Mouse (Mus musculus): ENCODE measurements around the gene Araf. TPM values are rescaled to one million over a fixed set of nuclear protein-coding genes. Genes with fewer than 3 reads are reported as not detected.
"Not testable (repeated sequence)": the region's sequence is repeated elsewhere in the genome, so short reads cannot be mapped to it uniquely, and the experiment has no call there.

The Araf gene
- polyA plus RNA-seq, 1 experiment from 2014 or later = 122 TPM

DNA sequence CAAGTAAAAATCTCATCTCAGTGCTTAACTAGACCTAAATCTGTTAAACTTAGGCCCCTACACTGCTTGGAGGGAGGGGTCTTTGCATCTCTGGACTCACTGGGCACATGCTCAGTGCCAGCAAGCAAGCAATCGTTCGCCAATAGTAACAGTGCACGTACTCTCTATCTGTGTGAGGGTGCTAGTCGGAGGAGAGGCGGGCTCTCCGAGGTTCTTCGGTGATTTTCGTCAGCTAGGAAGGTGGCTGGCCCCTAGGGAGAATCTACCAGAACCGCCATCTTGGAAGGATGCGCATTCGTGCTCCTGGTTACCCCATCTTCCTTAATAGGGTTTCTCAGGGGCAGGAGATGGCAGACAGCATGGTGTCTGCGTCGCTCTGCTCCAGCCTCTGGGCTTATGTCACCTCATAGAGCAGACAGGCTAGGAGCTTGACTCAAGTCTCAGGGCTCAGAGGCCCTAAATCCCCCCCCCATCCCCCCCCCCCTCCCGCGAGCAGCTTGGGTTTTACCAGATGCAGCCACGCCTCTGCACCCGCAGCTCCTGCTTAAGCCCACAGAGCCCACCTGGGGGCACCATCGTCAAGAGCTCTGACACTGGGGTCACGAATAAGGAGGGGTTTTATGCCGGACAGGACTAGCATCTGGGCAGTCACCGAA is 655 bp downstream of the Araf start:
- H3K27me3 ChIP-seq = no peaks in the 10 kb centered on the region
- no peaks in the 10 kb centered on the region for H3K4me1 ChIP-seq
- peak overlapping the region; percentile 47 for H3K4me2 ChIP-seq (replicated peaks)
- H3K27ac ChIP-seq (replicated peaks) = peak overlapping the region; percentile 87
- peak overlapping the region; percentile 46 for H3K4me3 ChIP-seq (replicated peaks)
- H3K9ac ChIP-seq = peak overlapping the region; percentile 39; the same call in 1 of the 2 replicates
- H3K9me3 ChIP-seq (replicated peaks) = no peaks in the 10 kb centered on the region
- WGBS = 15% methylated on average over 18 of the region's 21 CpGs
- ATAC-seq (ENCODE audit: insufficient number of reproducible peaks, low FRiP score, low TSS enrichment, low read depth) = peak; percentile 98
- H3K36me3 ChIP-seq = no peaks in the 10 kb centered on the region

DNA sequence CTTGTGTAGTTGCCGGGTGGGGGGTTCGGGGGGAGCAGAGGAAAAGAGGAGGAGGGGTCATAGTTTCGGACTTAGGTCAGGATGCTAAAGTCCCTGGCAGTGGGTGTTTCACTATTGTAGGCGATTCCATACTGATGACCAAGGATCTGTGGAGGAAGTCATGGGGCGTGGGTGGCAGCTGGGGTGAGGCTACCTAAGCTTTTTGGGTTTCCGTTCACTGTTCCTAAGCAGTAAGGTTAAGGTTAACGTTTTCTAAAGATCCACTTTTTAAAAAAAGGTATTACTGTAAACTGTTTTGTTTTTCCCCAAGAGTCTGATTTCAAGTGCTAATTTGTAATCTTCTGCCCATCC is 1.2 kb downstream of the Araf start:
- no peak for ATAC-seq (ENCODE audit: insufficient number of reproducible peaks, low FRiP score, low TSS enrichment, low read depth)
- Histone ChIP-seq H3K4me1 (no peaks in the 10 kb centered on the region), H3K27me3 (no peaks in the 10 kb centered on the region), H3K4me2 (replicated peaks) (peak overlapping the region; percentile 47), H3K27ac (replicated peaks) (peak overlapping the region; percentile 87), H3K9me3 (replicated peaks) (no peaks in the 10 kb centered on the region), H3K36me3 (no peaks in the 10 kb centered on the region), H3K9ac (0 out of 2 replicates have a peak overlapping the region, but pooled peaks have one; percentile 12), H3K4me3 (replicated peaks) (peak overlapping the region; percentile 46)
- WGBS = 26% methylated on average over 7 of the region's 7 CpGs

DNA sequence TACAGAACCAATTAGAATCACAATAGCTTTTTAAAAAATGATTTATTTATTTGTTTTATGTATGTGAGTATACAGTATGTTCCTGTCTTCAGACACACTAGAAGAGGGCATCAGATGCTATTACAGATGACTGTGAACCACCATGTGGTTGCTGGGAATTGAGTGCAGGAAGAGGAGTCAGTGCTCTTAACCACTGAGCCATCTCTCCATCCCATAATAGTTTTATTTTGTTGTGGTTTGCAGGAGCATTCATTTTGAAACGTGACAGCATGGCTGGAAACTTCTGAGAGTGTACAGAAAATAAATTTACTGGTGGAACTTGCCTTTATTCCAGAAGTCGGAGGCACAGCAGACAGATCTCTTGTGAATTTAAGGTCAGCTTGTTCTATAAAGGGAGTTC is 3.8 kb downstream of the Araf start:
- Histone ChIP-seq H3K4me2 (replicated peaks) (no peak overlapping the region), H3K9ac (no peak overlapping the region), H3K36me3 (no peaks in the 10 kb centered on the region), H3K4me3 (replicated peaks) (no peak overlapping the region), H3K4me1 (no peaks in the 10 kb centered on the region), H3K27me3 (no peaks in the 10 kb centered on the region), H3K9me3 (replicated peaks) (no peaks in the 10 kb centered on the region), H3K27ac (replicated peaks) (no peak overlapping the region)
- WGBS = 60% methylated on average over 2 of the region's 2 CpGs
- ATAC-seq (ENCODE audit: insufficient number of reproducible peaks, low FRiP score, low TSS enrichment, low read depth) = no peak

DNA sequence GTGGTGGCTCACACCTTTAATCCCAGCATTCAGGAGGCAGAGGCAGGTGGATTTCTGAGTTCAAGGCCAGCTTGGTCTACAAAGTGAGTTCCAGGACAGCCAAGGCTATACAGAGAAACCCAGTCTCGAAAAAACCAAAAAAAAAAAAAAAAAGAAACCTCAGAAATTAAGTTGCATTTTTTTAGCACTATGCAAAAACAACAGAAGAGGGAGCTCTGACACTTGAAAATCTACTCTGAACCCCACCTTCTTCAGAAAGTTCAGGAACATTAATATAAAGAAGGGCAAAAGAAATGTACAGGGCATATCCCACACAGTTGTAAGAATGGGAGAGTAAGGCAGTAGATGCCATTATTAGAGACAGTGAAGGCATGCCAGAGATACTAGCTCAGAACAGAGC is 6.7 kb downstream of the Araf start:
- not testable (repeated sequence) for H3K9ac ChIP-seq; H3K4me3 ChIP-seq (replicated peaks); H3K4me1 ChIP-seq; H3K4me2 ChIP-seq (replicated peaks); H3K36me3 ChIP-seq; H3K27ac ChIP-seq (replicated peaks); H3K27me3 ChIP-seq; H3K9me3 ChIP-seq (replicated peaks); ATAC-seq (ENCODE audit: insufficient number of reproducible peaks, low FRiP score, low TSS enrichment, low read depth)
- WGBS = 17% methylated on average over 1 of the region's 1 CpGs

DNA sequence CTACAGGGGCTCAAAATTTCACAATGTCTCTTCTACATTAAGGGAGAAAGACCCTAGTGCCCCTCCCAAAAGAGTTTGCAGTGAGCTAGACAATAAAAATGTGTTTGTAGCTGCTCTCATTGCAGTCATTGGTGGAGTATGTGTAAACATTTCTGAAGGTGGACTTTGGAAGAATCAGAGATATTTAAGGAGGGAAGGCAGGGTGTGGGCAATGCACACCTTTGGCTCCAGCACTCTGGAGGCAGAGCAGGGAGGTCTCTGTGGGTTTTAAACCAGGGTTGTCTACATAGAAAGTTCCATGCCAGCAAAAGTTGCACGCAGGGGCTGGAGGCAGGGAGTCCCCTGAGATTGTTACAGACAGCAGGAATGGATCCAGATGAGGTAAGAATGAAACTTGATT is 8.7 kb downstream of the Araf start:
- no peak overlapping the region for H3K4me2 ChIP-seq (replicated peaks)
- H3K4me1 ChIP-seq = no peaks in the 10 kb centered on the region
- no peak overlapping the region for H3K9ac ChIP-seq
- no peak overlapping the region for H3K4me3 ChIP-seq (replicated peaks)
- H3K9me3 ChIP-seq (replicated peaks) = no peaks in the 10 kb centered on the region
- no peaks in the 10 kb centered on the region for H3K27me3 ChIP-seq
- no peak overlapping the region for H3K27ac ChIP-seq (replicated peaks)
- WGBS = 43% methylated on average over 1 of the region's 1 CpGs
- H3K36me3 ChIP-seq = no peaks in the 10 kb centered on the region
- no peak for ATAC-seq (ENCODE audit: insufficient number of reproducible peaks, low FRiP score, low TSS enrichment, low read depth)

DNA sequence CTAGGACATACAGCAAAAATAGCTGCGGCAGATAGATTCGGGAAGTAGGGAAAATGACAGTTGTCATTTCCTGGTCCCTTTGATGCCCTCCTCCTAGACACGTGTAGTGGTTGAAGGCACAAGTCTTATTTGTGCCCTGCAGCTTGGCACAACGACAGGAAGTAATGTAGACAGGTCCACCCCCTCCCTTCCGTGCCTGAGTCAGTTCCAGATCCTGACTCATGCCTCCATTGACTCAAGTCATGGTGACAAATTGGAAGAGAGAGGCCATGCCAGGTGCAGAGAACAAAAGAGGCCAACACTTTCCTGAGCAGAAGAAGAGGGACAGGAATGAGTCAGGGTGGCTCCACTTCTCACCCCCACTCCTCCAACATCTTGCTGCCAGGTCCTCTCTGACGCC is 19.4 kb downstream of the Araf start:
- no peak for ATAC-seq (ENCODE audit: insufficient number of reproducible peaks, low FRiP score, low TSS enrichment, low read depth)
- Histone ChIP-seq H3K9me3 (replicated peaks) (no peaks in the 10 kb centered on the region), H3K4me1 (no peaks in the 10 kb centered on the region), H3K27ac (replicated peaks) (no peak overlapping the region), H3K4me3 (replicated peaks) (no peak overlapping the region), H3K27me3 (no peaks in the 10 kb centered on the region), H3K4me2 (replicated peaks) (no peak overlapping the region), H3K36me3 (no peaks in the 10 kb centered on the region), H3K9ac (no peak overlapping the region)
- WGBS = 64% methylated on average over 6 of the region's 6 CpGs

DNA sequence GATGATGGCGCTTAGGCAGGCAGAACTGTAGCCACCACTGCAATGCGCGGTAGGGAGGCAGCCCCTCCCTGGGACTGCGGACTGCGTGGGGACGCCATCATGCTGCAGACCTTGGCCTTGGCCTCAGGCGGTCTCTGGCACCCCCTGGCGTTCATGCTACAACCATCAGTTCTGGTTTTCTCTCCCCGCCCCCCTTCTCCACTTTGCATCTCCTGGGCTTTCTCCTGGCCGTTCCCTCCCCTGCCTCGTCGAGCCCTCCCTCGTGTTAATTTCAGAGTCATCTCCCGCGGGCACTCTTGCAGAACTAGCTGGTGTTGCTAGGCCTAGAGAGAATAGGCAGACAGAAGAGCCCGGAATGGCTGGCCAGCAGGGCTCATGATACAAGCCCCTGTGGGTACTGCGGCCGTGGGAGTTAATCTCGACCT is 21.6 kb downstream of the Araf start:
- H3K9ac ChIP-seq = no peak overlapping the region
- WGBS = 23% methylated on average over 19 of the region's 19 CpGs
- H3K4me2 ChIP-seq (replicated peaks) = peak overlapping the region; percentile 50
- no peaks in the 10 kb centered on the region for H3K4me1 ChIP-seq
- ATAC-seq (ENCODE audit: insufficient number of reproducible peaks, low FRiP score, low TSS enrichment, low read depth) = peak; percentile 91
- 0 out of 2 replicates have a peak overlapping the region, but pooled peaks have one; percentile 22 for H3K27ac ChIP-seq (replicated peaks)
- no peaks in the 10 kb centered on the region for H3K27me3 ChIP-seq
- H3K9me3 ChIP-seq (replicated peaks) = no peaks in the 10 kb centered on the region
- no peaks in the 10 kb centered on the region for H3K36me3 ChIP-seq
- H3K4me3 ChIP-seq (replicated peaks) = peak overlapping the region; percentile 36

DNA sequence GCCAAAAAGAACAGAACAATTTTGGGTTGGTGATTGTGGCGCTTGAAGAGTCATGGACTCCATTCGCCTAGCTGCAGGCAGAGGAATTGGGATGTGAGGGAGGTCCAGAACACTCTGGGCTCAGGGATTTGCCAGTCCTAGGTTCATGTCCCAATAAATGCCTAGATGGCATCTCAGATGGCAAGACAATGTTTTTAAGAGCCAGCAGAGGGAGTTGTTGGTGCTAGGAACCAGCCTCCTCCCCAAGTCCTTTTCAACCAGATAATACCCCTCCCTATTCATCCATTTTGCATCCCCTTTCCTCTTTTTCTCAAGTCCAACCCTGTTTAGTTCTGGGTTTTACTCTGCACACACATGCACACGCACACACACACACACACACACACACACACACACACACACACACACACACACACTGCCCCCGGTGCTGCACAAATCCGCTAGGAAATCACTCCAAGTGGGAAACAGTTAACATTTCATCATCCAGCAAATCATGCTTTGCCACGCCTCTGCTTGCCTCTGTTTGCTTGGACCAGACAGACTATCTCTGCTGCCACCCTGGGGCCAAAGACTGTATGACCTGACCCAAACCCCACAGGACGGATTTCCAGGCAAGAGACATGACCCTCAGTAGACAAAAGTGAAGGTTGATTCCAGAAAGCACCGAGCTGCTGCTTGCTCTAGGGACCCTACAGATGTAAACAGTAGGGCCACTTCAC is 22.3 kb downstream of the Araf start:
- Histone ChIP-seq H3K9ac (no peak overlapping the region), H3K9me3 (replicated peaks) (no peaks in the 10 kb centered on the region), H3K4me2 (replicated peaks) (peak overlapping the region; percentile 50), H3K27ac (replicated peaks) (0 out of 2 replicates have a peak overlapping the region, but pooled peaks have one; percentile 22), H3K4me1 (no peaks in the 10 kb centered on the region), H3K27me3 (no peaks in the 10 kb centered on the region), H3K4me3 (replicated peaks) (peak overlapping the region; percentile 36), H3K36me3 (no peaks in the 10 kb centered on the region)
- WGBS = 46% methylated on average over 7 of the region's 8 CpGs
- peak; percentile 24; the same call in 1 of the 2 replicates for ATAC-seq (ENCODE audit: insufficient number of reproducible peaks, low FRiP score, low TSS enrichment, low read depth)

DNA sequence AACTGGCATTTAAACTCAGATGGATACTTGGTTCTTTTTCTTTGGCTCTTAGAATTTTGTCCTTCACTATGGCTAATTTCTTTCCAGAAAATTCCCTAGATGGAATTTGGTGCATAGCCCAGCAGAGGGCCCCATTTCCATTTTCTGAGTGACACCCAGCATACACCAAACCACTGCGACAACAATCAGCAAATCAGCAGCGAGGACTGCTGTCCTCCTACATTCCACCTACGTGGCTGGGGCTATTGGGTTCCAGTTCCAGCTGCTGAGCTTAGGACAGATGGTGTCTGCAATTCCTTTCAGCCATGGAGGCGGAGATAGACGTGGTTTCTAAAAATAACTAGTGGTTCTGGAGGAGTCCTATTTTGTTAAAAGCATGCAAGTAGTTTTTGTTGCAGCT is 31.3 kb downstream of the Araf start:
- ATAC-seq (ENCODE audit: insufficient number of reproducible peaks, low FRiP score, low TSS enrichment, low read depth) = peak; percentile 86
- no peaks in the 10 kb centered on the region for H3K9me3 ChIP-seq (replicated peaks)
- H3K4me2 ChIP-seq (replicated peaks) = no peak overlapping the region
- 0 out of 2 replicates have a peak overlapping the region, but pooled peaks have one; percentile 34 for H3K27ac ChIP-seq (replicated peaks)
- WGBS = 15% methylated on average over 5 of the region's 5 CpGs
- no peaks in the 10 kb centered on the region for H3K4me1 ChIP-seq
- no peaks in the 10 kb centered on the region for H3K36me3 ChIP-seq
- no peaks in the 10 kb centered on the region for H3K27me3 ChIP-seq
- no peak overlapping the region for H3K9ac ChIP-seq
- H3K4me3 ChIP-seq (replicated peaks) = no peak overlapping the region

DNA sequence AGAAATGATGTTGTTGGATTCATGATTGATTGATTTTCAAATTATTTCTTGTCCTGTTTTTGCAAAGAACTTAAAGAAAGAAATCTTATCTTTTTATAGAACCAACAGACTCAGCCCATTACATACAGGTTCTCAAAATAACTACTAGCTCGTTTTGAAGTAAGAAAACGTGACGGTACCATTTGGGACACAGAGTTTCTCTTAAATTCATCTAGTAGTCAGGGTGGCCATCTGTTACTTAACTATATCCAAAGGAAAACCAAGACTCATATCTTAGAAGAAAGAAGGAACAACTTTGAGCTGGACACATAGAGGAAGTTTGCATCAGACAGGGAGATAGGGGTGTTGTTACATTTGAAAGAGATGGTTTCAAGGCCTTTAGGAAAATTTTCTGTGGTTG is 49.6 kb downstream of the Araf start:
- Histone ChIP-seq H3K36me3 (no peaks in the 10 kb centered on the region; the same call in 1 of the 2 replicates), H3K4me3 (replicated peaks) (no peak overlapping the region), H3K27ac (replicated peaks) (no peak overlapping the region), H3K4me1 (no peaks in the 10 kb centered on the region), H3K9me3 (replicated peaks) (no peaks in the 10 kb centered on the region), H3K27me3 (no peaks in the 10 kb centered on the region), H3K9ac (no peak overlapping the region), H3K4me2 (replicated peaks) (no peak overlapping the region)
- no peak for ATAC-seq (ENCODE audit: insufficient number of reproducible peaks, low FRiP score, low TSS enrichment, low read depth)
- 91% methylated on average over 3 of the region's 3 CpGs for WGBS

DNA sequence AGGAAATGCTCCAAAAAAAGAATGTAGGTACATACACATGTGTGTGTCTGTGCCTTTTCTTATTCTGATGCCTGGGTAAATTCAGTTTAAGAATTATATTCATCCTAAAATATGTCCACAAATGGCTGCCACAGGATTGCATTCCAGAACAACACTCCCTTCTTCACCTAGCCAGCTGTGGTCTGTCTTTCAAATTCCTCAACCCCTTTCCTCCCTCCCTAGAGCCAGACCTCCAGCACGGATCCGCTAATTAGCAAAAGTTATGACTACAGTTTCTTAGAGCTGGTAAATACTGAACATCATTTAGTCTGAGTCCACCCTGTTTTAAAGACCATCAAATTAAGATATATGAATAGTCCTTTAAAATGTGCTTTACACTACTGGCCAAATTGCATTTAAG is 50.2 kb downstream of the Araf start:
- Histone ChIP-seq H3K9me3 (replicated peaks) (no peaks in the 10 kb centered on the region), H3K4me1 (no peaks in the 10 kb centered on the region), H3K27ac (replicated peaks) (peak overlapping the region; percentile 78), H3K9ac (no peak overlapping the region), H3K36me3 (no peaks in the 10 kb centered on the region; the same call in 1 of the 2 replicates), H3K4me3 (replicated peaks) (peak overlapping the region; percentile 63), H3K4me2 (replicated peaks) (peak overlapping the region; percentile 44), H3K27me3 (no peaks in the 10 kb centered on the region)
- ATAC-seq (ENCODE audit: insufficient number of reproducible peaks, low FRiP score, low TSS enrichment, low read depth) = 0 out of 2 replicates have a peak, but pooled peaks have one; percentile 4
- 25% methylated on average over 2 of the region's 2 CpGs for WGBS

All from embryonic facial prominence, embryonic 15.5 days (tissue).